Mouse (Mus musculus) right cerebral cortex, postnatal 10 days (tissue): Measurements from ENCODE around the gene Afmid.
"Not testable (repeated sequence)": the region's sequence is repeated elsewhere in the genome, so short reads cannot be mapped to it uniquely, and the experiment has no call there.

Source experiments
- DNase-seq, 2 experiments: peaks; one replicate each; pipeline ENCODE4 v3.0.0; 2021; ENCODE audit warnings: low spot score in 2 of 2

Afmid gene

GRCm38 (mm10) chr11:117824060-117824969 is 1.4 kb upstream of the Afmid start:
- DNase-seq: peak; percentile 84 to 88

GRCm38 (mm10) chr11:117826164-117826563 is 440 bp downstream of the Afmid start:
- DNase-seq: no peak

GRCm38 (mm10) chr11:117826916-117827315 is 1.2 kb downstream of the Afmid start:
- DNase-seq: no peak

GRCm38 (mm10) chr11:117827386-117827785 is 1.7 kb downstream of the Afmid start:
- DNase-seq: no peak

GRCm38 (mm10) chr11:117828149-117828887 is 2.6 kb downstream of the Afmid start:
- DNase-seq: no peak

GRCm38 (mm10) chr11:117828888-117829604 is 3.3 kb downstream of the Afmid start:
- DNase-seq: peak in 1 of 2 experiments; percentile 67

GRCm38 (mm10) chr11:117829671-117830215 is 4.0 kb downstream of the Afmid start:
- no peak for DNase-seq

- no peak for DNase-seq
Observed at GRCm38 (mm10) chr11:117830401-117830800, 4.7 kb downstream of the Afmid start.

GRCm38 (mm10) chr11:117832086-117832969 is 6.6 kb downstream of the Afmid start:
- peak; percentile 79 to 80 for DNase-seq

GRCm38 (mm10) chr11:117833509-117833908 is 7.8 kb downstream of the Afmid start:
- not testable (repeated sequence) for DNase-seq

- no peak for DNase-seq
Observed at GRCm38 (mm10) chr11:117834086-117834485, 8.4 kb downstream of the Afmid start.

GRCm38 (mm10) chr11:117836306-117836705 is 10.6 kb downstream of the Afmid start:
- peak; percentile 59 to 70 for DNase-seq

GRCm38 (mm10) chr11:117838572-117838971 is 12.8 kb downstream of the Afmid start:
- no peak for DNase-seq

- DNase-seq: no peak
Observed at GRCm38 (mm10) chr11:117839021-117839420, 13.3 kb downstream of the Afmid start.

GRCm38 (mm10) chr11:117840910-117841309 is 15.2 kb downstream of the Afmid start:
- DNase-seq: no peak

- no peak for DNase-seq
Observed at GRCm38 (mm10) chr11:117843434-117843833, 17.7 kb downstream of the Afmid start.

- DNase-seq: no peak
Observed at GRCm38 (mm10) chr11:117844997-117845396, 19.3 kb downstream of the Afmid start.

- no peak for DNase-seq
Observed at GRCm38 (mm10) chr11:117845651-117846050, 19.9 kb downstream of the Afmid start.

- no peak for DNase-seq
Observed at GRCm38 (mm10) chr11:117846640-117847039, 20.9 kb downstream of the Afmid start.

GRCm38 (mm10) chr11:117847593-117848215 is 22.0 kb downstream of the Afmid start:
- DNase-seq: no peak
